Mouse (Mus musculus) intestine, embryonic 14.5 days (tissue): ENCODE measurements at regions not wholly inside any gene's neighbourhood (a gene's known extent, or its start where the extent isn't known, plus 50 kb on each side); places are given as distances from the start of the nearest gene placed in this dataset.

Experiments used
- ATAC-seq: fragments of 200-750 bp; cut with Nextera tagmentation; replicated peaks from 2 replicates; pipeline ENCODE4 v1.8.0; 2017; ENCODE audit warnings: low read depth, moderate number of reproducible peaks, moderate TSS enrichment, moderate library complexity; ENCODE audit not compliant: low FRiP score, low TSS enrichment
- DNase-seq: peaks from one replicate; pipeline ENCODE4 v3.0.0-alpha.2; 2018; ENCODE audit warnings: low spot score
- H3K27ac ChIP-seq: fragments of 300-500 bp; sonication (generic); 2 replicates; pipeline ENCODE4 v1.5.1; 2014; ENCODE audit warnings: low read depth, mild to moderate bottlenecking, control low read depth
- H3K27me3 ChIP-seq: fragments of 300-500 bp; sonication (generic); replicated peaks from 2 replicates; pipeline ENCODE4 v1.6.1; 2014; ENCODE audit warnings: low read length, control low read depth; ENCODE audit not compliant: control insufficient read depth, insufficient read depth
- H3K36me3 ChIP-seq: fragments of 300-500 bp; sonication (generic); 2 replicates; pipeline ENCODE4 v1.6.1; 2014; ENCODE audit warnings: low read length, control low read depth; ENCODE audit not compliant: control insufficient read depth, insufficient read depth
- H3K4me1 ChIP-seq: fragments of 300-500 bp; sonication (generic); replicated peaks from 2 replicates; pipeline ENCODE4 v1.6.1; 2014; ENCODE audit warnings: low read length, control low read depth, mixed read lengths; ENCODE audit not compliant: control insufficient read depth, insufficient read depth
- H3K4me2 ChIP-seq: fragments of 300-500 bp; sonication (generic); 2 replicates; pipeline ENCODE4 v1.6.1; 2014; ENCODE audit warnings: low read length
- H3K4me3 ChIP-seq: fragments of 300-500 bp; sonication (generic); 2 replicates; pipeline ENCODE4 v1.5.1; 2014; ENCODE audit warnings: low read depth, low read length, control low read depth, mixed read lengths
- H3K9ac ChIP-seq: fragments of 300-500 bp; sonication (generic); 2 replicates; pipeline ENCODE4 v1.6.1; 2014; ENCODE audit warnings: mild to moderate bottlenecking, low read length
- H3K9me3 ChIP-seq: fragments of 300-500 bp; sonication (generic); 2 replicates; pipeline ENCODE4 v1.6.1; 2016; ENCODE audit warnings: low read length, control low read depth; ENCODE audit not compliant: control insufficient read depth
- WGBS: fragments of 180-500 bp; shearing (Covaris S2); extraction: QIAGEN DNeasy Blood & Tissue Kit; methylation state at CpG from one replicate; pipeline ENCODE4 v1.1.7; 2014; 5-methylcytosine and 5-hydroxymethylcytosine counted together

DNA sequence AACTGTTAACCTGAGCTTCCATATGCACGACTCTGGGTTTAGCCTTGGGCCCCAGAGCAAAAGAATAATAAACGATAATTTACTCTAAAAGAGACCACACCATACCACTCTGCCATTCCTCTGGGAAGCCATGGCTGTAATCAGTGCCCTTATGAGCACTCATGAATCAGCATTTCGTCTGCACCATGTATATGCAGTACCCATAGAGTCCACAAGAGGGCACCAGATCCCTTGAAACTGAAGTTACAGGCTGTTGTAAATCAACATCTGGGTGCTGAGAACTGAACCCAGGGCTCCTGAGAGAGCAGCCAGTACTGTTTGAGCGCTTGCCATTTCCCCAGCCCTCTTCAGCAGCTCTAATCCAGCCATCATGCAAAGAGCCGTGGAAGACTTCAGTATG is 508.7 kb upstream of the Zdhhc25 start:
- no peak overlapping the region for H3K27ac ChIP-seq
- WGBS = 91% methylated on average over 5 of the region's 5 CpGs
- no peak for ATAC-seq

DNA sequence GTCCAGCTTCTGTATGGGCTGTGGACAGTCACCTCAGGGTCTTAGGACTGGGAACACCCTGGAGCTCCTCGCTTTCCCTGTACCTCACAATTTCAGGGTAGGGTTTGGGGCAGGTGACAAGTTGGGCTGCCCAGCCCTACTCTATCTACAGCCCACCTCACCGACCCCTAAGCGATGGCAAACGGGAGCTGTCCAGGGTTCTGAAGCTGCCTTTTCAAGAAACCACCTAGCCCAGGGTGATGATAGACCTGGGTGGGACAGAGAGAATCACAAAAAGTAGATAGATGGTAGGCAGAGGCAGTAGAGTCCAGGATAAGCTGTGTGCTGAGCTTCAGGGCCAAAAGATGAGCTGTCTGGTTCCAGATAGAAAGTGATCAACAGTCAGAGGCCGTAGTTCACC is 479.7 kb upstream of the Zdhhc25 start:
- H3K9me3 ChIP-seq = no peaks in the 10 kb centered on the region
- ATAC-seq (no peak), DNase-seq (peak; percentile 73)
- H3K4me2 ChIP-seq = no peak overlapping the region
- H3K36me3 ChIP-seq = no peaks in the 10 kb centered on the region
- H3K27ac ChIP-seq = no peak overlapping the region
- no peaks in the 10 kb centered on the region for H3K4me1 ChIP-seq
- no peak overlapping the region for H3K4me3 ChIP-seq
- H3K9ac ChIP-seq = no peak overlapping the region
- H3K27me3 ChIP-seq = no peaks in the 10 kb centered on the region
- 43% methylated on average over 5 of the region's 5 CpGs for WGBS

More for the DNA sequence above, 508.7 kb upstream of the Zdhhc25 start:
- no peak overlapping the region for H3K4me2 ChIP-seq
- H3K4me1 ChIP-seq = no peaks in the 10 kb centered on the region
- no peaks in the 10 kb centered on the region for H3K36me3 ChIP-seq
- no peak overlapping the region for H3K9ac ChIP-seq
- H3K4me3 ChIP-seq = no peak overlapping the region
- no peaks in the 10 kb centered on the region for H3K27me3 ChIP-seq
- peaks cover 6% of the 10 kb centered on the region; the same call in 1 of the 2 replicates for H3K9me3 ChIP-seq
- no peak for DNase-seq

DNA sequence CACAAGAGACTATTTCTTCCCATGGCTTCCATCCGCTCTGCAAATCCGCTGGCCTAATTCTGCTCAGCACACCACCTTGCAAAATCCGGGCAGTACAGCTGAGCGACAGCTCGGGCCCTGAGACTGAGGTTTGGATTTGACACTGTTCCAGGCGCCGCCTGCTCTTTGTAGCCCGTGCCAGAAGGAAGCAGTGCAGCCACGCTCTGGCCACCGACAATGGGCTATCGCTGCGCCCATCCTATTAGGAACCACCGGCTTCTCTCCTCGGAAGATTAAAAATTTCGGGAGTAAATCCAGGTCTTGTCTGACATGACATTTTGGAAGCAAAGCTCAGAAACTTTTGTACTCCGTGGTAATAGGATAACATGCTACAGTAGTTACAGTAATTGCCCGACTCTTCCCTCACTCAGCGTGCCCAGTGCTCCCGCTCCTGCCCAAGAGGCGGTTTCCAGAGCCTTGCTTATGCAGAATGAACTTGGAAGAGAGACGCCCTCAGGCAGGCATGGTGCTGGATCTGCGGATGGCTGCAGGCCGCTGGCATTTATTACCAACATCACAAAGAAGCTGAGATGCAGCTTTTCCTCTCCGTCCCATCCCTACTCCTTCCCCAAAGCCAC is 476.1 kb upstream of the Zdhhc25 start:
- DNase-seq (no peak), ATAC-seq (no peak)
- no peaks in the 10 kb centered on the region for H3K9me3 ChIP-seq
- WGBS = 85% methylated on average over 24 of the region's 24 CpGs
- H3K36me3 ChIP-seq = no peaks in the 10 kb centered on the region
- no peaks in the 10 kb centered on the region for H3K4me1 ChIP-seq
- no peak overlapping the region for H3K27ac ChIP-seq
- no peaks in the 10 kb centered on the region for H3K27me3 ChIP-seq
- H3K4me2 ChIP-seq = no peak overlapping the region
- no peak overlapping the region for H3K9ac ChIP-seq
- H3K4me3 ChIP-seq = no peak overlapping the region

DNA sequence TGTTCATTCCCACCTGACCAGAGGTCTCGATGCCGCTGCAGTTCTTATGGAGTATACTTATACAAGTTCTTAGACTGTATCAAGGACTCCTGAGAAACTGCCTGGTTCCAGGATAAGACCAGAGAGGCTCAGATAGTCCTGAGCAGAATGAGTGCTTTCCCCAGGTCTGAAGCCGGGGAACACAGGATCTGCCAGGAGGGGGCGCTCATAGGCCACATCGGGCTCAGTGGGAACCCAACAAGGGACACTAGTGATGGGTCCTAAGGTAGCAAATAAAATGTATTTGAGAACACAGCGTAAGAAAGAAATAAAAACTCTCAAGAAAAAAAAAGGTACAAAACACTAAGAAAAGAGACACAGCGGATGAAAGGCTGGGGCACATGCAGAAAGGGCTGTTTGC is 454.0 kb upstream of the Zdhhc25 start:
- Histone ChIP-seq H3K27me3 (no peaks in the 10 kb centered on the region), H3K4me2 (no peak overlapping the region), H3K27ac (no peak overlapping the region), H3K36me3 (no peaks in the 10 kb centered on the region), H3K9ac (no peak overlapping the region), H3K4me3 (no peak overlapping the region), H3K4me1 (no peaks in the 10 kb centered on the region), H3K9me3 (no peaks in the 10 kb centered on the region)
- ATAC-seq (no peak), DNase-seq (peak; percentile 63)
- 50% methylated on average over 7 of the region's 7 CpGs for WGBS

DNA sequence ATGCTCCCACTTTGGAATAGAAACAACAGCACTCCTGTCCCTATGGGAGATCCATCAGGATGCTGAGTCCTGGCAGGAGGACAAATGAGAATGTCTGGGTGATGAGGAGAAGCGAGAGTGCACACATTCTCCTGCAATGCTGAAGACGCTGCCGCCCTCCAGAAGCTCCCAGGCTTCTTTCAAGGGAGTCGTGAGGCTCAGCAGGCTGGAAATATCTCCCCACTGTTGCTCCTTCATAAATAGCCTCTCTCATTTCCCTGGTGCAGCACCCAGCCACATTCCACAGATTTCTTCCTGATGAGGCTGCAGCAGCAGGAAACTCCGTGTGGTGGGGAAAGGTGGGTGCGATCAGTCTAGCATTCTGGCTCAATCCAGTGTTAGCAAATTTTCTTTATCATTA is 448.9 kb upstream of the Zdhhc25 start:
- DNase-seq = no peak
- no peak overlapping the region for H3K9ac ChIP-seq
- no peaks in the 10 kb centered on the region for H3K27me3 ChIP-seq
- H3K4me2 ChIP-seq = no peak overlapping the region
- no peak overlapping the region for H3K4me3 ChIP-seq
- H3K36me3 ChIP-seq = no peaks in the 10 kb centered on the region
- no peak overlapping the region for H3K27ac ChIP-seq
- ATAC-seq = no peak
- H3K9me3 ChIP-seq = no peaks in the 10 kb centered on the region
- no peaks in the 10 kb centered on the region for H3K4me1 ChIP-seq
- WGBS = 55% methylated on average over 6 of the region's 6 CpGs

DNA sequence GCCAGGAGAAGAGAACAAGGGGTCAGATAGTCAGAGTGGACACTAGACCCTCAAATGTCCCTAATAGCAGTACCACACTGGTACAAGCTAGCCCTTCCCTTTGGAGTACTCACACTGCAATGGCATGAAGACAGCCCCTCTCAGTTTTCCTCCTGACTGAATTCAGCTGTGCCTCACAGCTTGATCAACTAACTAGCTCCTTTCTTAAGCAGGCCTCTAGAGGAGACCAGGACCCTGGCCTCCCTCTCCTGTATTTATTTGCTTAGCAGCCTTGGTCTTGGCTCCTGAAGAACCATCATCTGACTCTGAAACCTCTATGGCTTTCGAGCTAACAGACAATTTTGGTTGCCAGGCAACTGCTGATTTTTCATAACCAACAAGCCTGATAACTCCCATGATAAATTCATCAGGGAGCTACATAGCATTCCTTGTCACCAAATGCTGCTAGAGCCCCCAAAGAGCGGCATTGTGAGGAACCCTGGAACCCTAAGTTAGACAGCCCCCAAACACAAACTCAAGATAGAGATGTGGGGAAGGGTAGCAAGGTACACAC is 440.4 kb upstream of the Zdhhc25 start:
- no peaks in the 10 kb centered on the region for H3K4me1 ChIP-seq
- no peak overlapping the region for H3K4me2 ChIP-seq
- H3K27ac ChIP-seq = no peak overlapping the region
- WGBS = 70% methylated on average over 2 of the region's 2 CpGs
- no peak for DNase-seq
- no peak for ATAC-seq
- H3K9me3 ChIP-seq = no peaks in the 10 kb centered on the region
- H3K36me3 ChIP-seq = no peaks in the 10 kb centered on the region
- H3K4me3 ChIP-seq = no peak overlapping the region
- H3K27me3 ChIP-seq = no peaks in the 10 kb centered on the region
- no peak overlapping the region for H3K9ac ChIP-seq

DNA sequence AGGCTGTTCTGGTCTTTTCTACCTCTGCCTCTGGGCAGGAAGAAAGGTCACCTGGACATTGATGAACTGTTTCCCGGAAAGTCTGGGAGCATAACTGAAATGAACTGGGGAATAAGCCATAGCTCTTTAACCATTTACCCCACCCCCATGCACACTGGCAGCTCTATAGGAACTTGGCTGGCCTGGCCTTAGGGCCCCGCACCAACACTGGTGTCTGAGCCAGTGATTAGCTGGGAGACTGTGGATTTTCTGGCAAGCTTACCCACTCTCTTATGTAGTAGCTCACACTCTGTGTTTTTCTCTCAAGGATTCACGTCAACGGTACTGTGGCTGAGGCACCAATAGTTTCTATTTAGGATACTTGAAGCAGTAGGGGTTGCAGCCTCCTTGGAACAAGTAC is 439.8 kb upstream of the Zdhhc25 start:
- Histone ChIP-seq H3K9ac (no peak overlapping the region), H3K27ac (no peak overlapping the region), H3K9me3 (no peaks in the 10 kb centered on the region), H3K4me2 (no peak overlapping the region), H3K36me3 (no peaks in the 10 kb centered on the region), H3K27me3 (no peaks in the 10 kb centered on the region), H3K4me1 (no peaks in the 10 kb centered on the region), H3K4me3 (no peak overlapping the region)
- no peak for DNase-seq
- ATAC-seq = no peak
- 88% methylated on average over 4 of the region's 4 CpGs for WGBS

DNA sequence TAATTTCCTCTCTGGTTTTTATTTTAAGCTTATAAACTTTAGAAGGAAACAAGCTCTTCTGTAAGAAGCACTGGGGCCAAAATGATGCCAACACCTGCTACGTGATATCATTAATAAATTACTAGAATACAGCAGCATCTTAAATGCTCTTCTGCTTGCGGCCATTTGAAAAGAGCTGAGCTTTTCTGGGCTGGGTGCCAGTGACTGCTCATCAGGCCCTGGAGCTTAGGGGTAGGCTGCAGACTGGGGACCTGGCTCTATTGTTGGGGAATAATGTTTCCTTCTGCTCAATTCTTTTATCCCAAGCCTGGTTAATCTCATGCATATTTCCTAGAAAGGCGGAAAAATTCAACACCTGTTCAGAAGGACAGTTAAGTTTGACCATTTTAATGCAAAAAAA is 436.7 kb upstream of the Zdhhc25 start:
- no peak overlapping the region for H3K27ac ChIP-seq
- no peaks in the 10 kb centered on the region for H3K27me3 ChIP-seq
- no peak for DNase-seq
- no peaks in the 10 kb centered on the region for H3K36me3 ChIP-seq
- ATAC-seq = no peak
- H3K4me3 ChIP-seq = no peak overlapping the region
- H3K9ac ChIP-seq = no peak overlapping the region
- no peaks in the 10 kb centered on the region for H3K4me1 ChIP-seq
- no peak overlapping the region for H3K4me2 ChIP-seq
- 66% methylated on average over 3 of the region's 3 CpGs for WGBS
- H3K9me3 ChIP-seq = no peaks in the 10 kb centered on the region

DNA sequence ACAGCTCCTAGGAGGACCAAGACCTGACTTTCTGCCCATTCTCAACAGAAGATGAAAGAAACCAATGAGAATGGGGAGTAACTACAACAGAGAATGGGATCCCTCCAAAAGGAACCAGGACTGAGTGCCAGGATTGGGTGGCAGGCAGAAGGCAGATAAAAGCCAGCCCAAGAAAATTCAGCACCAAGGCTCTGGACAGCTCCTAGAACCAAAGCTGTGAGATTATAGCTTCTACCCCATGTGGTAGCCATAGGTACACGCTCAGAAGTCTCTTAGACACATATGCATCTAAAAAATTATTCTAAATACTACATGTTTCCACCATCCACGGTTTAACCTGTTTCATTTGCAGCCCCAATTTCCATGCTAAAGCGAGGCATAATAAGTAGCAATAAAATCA is 425.8 kb upstream of the Zdhhc25 start:
- DNase-seq (peak; percentile 82), ATAC-seq (no peak)
- no peak overlapping the region for H3K4me2 ChIP-seq
- no peaks in the 10 kb centered on the region for H3K27me3 ChIP-seq
- H3K9ac ChIP-seq = no peak overlapping the region
- H3K4me3 ChIP-seq = no peak overlapping the region
- no peaks in the 10 kb centered on the region for H3K36me3 ChIP-seq
- H3K9me3 ChIP-seq = no peaks in the 10 kb centered on the region
- no peak overlapping the region for H3K27ac ChIP-seq
- H3K4me1 ChIP-seq = no peaks in the 10 kb centered on the region
- WGBS = 40% methylated on average over 3 of the region's 3 CpGs
